ENCODE assay signal across 9 mouse cellular contexts in the genomic region with DNA sequence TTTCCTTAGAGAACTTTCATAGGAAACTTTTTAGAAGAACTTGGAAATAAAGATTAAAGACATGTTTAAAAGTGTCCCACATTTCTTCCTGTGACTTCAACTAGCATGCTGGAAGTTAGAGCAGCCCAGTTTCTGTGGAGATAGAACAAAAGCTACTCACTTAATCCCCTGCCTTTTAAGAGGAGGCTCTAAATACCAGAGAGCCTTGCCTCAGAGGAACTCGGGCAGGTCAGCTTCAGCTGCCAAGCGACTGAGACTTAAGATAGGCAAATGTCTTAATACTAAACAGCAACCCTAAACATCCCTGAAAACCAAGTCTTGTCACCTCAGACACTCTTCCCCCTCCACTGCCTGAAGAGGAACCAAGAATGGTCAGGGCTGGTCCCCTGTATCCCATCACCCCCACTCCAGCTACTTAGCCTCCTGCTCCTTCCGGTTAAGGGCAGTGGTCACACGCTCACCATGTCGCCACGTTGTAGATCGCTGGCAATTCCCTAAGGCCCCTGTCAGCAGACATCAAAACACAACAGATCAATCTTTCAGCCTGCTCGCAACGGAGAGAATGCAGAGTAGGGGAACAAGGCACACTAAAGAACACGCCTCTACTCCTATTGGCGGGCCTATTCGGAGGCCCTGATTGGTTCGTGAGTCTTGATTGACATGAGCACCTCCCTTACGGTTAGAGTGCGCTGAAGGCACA. TPM values are rescaled to one million over a fixed set of nuclear protein-coding genes. Genes with fewer than 3 reads are reported as not detected.
DNase-seq lines count a peak whose midpoint lies in the region; ATAC-seq and TF ChIP-seq lines count a peak whose summit lies in the region.
"Not testable (repeated sequence)": the region's sequence is repeated elsewhere in the genome, so short reads cannot be mapped to it uniquely, and the experiment has no call there.
"Had no signal": no experiment of that assay in that cellular context is flagged by ENCODE, and none has a peak within 500 bp of the region (broad histone marks: within the 10 kb centered on the region; RNA-seq: fewer than 3 reads in every experiment).

6720489N17Rik (minus strand) TSS at position 606 of the 700 bp plus-strand sequence.

- not testable (repeated sequence) for TF ChIP-seq POLR2A in bone marrow macrophage, adult 2 months (IDR thresholded peaks at IDR 0.05; ENCODE audit: borderline replicate concordance, low read depth, low read length); heart, adult 2 months (IDR thresholded peaks at IDR 0.05; ENCODE audit: insufficient read depth, low read depth, low read length); kidney, adult 2 months (IDR thresholded peaks at IDR 0.05; ENCODE audit: low read depth, low read length)

- WGBS in embryonic facial prominence, embryonic 15.5 days = under 1% methylated on average over 15 of the region's 15 CpGs
- WGBS in heart, adult 2 months = 1% methylated on average over 15 of the region's 15 CpGs
- 2% methylated on average over 15 of the region's 15 CpGs for WGBS in kidney, adult 2 months
- WGBS in limb, embryonic 12.5 days = under 1% methylated on average over 15 of the region's 15 CpGs
- WGBS in midbrain, embryonic 14.5 days = under 1% methylated on average over 15 of the region's 15 CpGs

- H3K36me3 ChIP-seq in embryonic facial prominence, embryonic 15.5 days; heart, adult 2 months (ENCODE audit: control insufficient read depth, insufficient read depth, low read length); kidney, adult 2 months (ENCODE audit: control insufficient read depth, insufficient read depth, low read length); limb, embryonic 12.5 days; midbrain, embryonic 14.5 days (ENCODE audit: control insufficient read depth, insufficient read depth, low read length): not testable (repeated sequence)

- H3K9ac ChIP-seq in embryonic facial prominence, embryonic 15.5 days = not testable (repeated sequence)
- peak within 1 kb of the TSS; percentile 66 for H3K9ac ChIP-seq in heart, adult 2 months (ENCODE audit: low read depth, low read length)
- H3K9ac ChIP-seq in limb, embryonic 12.5 days (replicated peaks) = peak within 1 kb of the TSS; percentile 52
- H3K9ac ChIP-seq in midbrain, embryonic 14.5 days (replicated peaks; ENCODE audit: low read length) = peak within 1 kb of the TSS; percentile 49; the same call in 1 of the 2 replicates

- TF ChIP-seq CTCF in bone marrow macrophage, adult 2 months (IDR thresholded peaks at IDR 0.05; ENCODE audit: low read depth, low read length); heart, adult 2 months (IDR thresholded peaks at IDR 0.05); kidney, adult 2 months (conservative IDR thresholded peaks at IDR 0.05; ENCODE audit: insufficient read depth, insufficient read length, low read depth, low read length): not testable (repeated sequence)

- not testable (repeated sequence) for H3K79me2 ChIP-seq in heart, adult 2 months (replicated peaks; ENCODE audit: control insufficient read depth, insufficient read depth, low read length)

- not testable (repeated sequence) for H3K4me1 ChIP-seq in bone marrow macrophage, adult 2 months (ENCODE audit: control insufficient read depth, insufficient read depth, low read length); embryonic facial prominence, embryonic 15.5 days; heart, adult 2 months (ENCODE audit: control insufficient read depth, insufficient read depth, low read length); kidney, adult 2 months (ENCODE audit: control insufficient read depth, insufficient read depth, low read length); limb, embryonic 12.5 days (replicated peaks); midbrain, embryonic 14.5 days (ENCODE audit: control insufficient read depth, insufficient read depth, low read length)

- peak within 1 kb of the TSS; percentile 52 for H3K4me2 ChIP-seq in embryonic facial prominence, embryonic 15.5 days (replicated peaks)
- peak within 1 kb of the TSS; percentile 54 for H3K4me2 ChIP-seq in limb, embryonic 12.5 days
- peak within 1 kb of the TSS; percentile 52 for H3K4me2 ChIP-seq in midbrain, embryonic 14.5 days (ENCODE audit: low read length)

- not testable (repeated sequence) for H3K27me3 ChIP-seq in embryonic facial prominence, embryonic 15.5 days; heart, adult 2 months (ENCODE audit: control insufficient read depth, insufficient read depth, low read length); kidney, adult 2 months (replicated peaks; ENCODE audit: control insufficient read depth, insufficient read depth, low read length); limb, embryonic 12.5 days; midbrain, embryonic 14.5 days (ENCODE audit: control insufficient read depth, insufficient read depth, low read length)

- H3K9me3 ChIP-seq in embryonic facial prominence, embryonic 15.5 days (replicated peaks); limb, embryonic 12.5 days; midbrain, embryonic 14.5 days (ENCODE audit: control insufficient read depth, low read length): not testable (repeated sequence)

- DNase-seq in 416B (ENCODE audit: low read depth) = peak; percentile 91
- peak; percentile 78 to 86 for DNase-seq in heart, adult 2 months
- peak; percentile 88 for DNase-seq in kidney, adult 2 months
- peak; percentile 92 for DNase-seq in midbrain, embryonic 14.5 days
- DNase-seq in spleen, adult 12 weeks (ENCODE audit: low spot score) = peak; percentile 65

- not testable (repeated sequence) for H3K27ac ChIP-seq in bone marrow macrophage, adult 2 months (ENCODE audit: insufficient read depth, low read depth, low read length); embryonic facial prominence, embryonic 15.5 days (replicated peaks); heart, adult 2 months; kidney, adult 2 months (ENCODE audit: insufficient read depth, low read depth, low read length); limb, embryonic 12.5 days; midbrain, embryonic 14.5 days (replicated peaks; ENCODE audit: low read depth, low read length)

- peak within 1 kb of the TSS; percentile 67 for H3K4me3 ChIP-seq in bone marrow macrophage, adult 2 months (ENCODE audit: insufficient read depth, low read length)
- H3K4me3 ChIP-seq in embryonic facial prominence, embryonic 15.5 days (replicated peaks) = peak within 1 kb of the TSS; percentile 53
- H3K4me3 ChIP-seq in heart, adult 2 months = peak within 1 kb of the TSS; percentile 43
- H3K4me3 ChIP-seq in kidney, adult 2 months (ENCODE audit: insufficient read depth, low read depth, low read length) = peak within 1 kb of the TSS; percentile 92
- peak within 1 kb of the TSS; percentile 51 for H3K4me3 ChIP-seq in limb, embryonic 12.5 days (replicated peaks)
- H3K4me3 ChIP-seq in midbrain, embryonic 14.5 days (replicated peaks; ENCODE audit: low read depth, low read length) = peak within 1 kb of the TSS; percentile 44

- TF ChIP-seq EP300 in heart, adult 2 months (IDR thresholded peaks at IDR 0.05; ENCODE audit: insufficient read depth, low read depth, low read length) = not testable (repeated sequence)

- peak; percentile 97 for ATAC-seq in embryonic facial prominence, embryonic 15.5 days (ENCODE audit: insufficient number of reproducible peaks, low FRiP score, low TSS enrichment, low read depth)
- ATAC-seq in limb, embryonic 12.5 days (ENCODE audit: insufficient number of reproducible peaks, insufficient read depth, low FRiP score, low TSS enrichment, low read depth) = peak; percentile 99
- peak; percentile 100 for ATAC-seq in midbrain, embryonic 14.5 days (ENCODE audit: low FRiP score, low TSS enrichment)

- intact Hi-C loops in heart, adult 2 months (cut with DNase I) = loop anchor here (5.0 kb wide), 1 partner anchor 134 kb away; no protein-coding TSS in a partner anchor

RNA-seq across cellular contexts. Expression of gene 6720489N17Rik, which starts in this region (rescaled TPM):
- 3.7 and 8.1 TPM in 2 replicates for polyA plus RNA-seq in bone marrow macrophage, adult 2 months (2012; ENCODE audit: insufficient read depth, insufficient read length, missing spikeins)
- polyA plus RNA-seq in embryonic facial prominence, embryonic 15.5 days (2015; fragmentation: Nextera tagmentation; extraction: Ambion mirVana) = 11.9 and 13.0 TPM in 2 replicates
- total RNA-seq in heart, adult 2 months (2021) = 1 to 10 TPM in 1 of 2 experiments, under 1 TPM in 1; 0.84 to 1.2 TPM
- 0.14 and 0.44 TPM in 2 replicates for polyA plus RNA-seq in heart, adult 2 months (2012; rRNA removed)
- polyA plus RNA-seq in kidney, adult 2 months (2012; rRNA removed) = 0.30 and 0.81 TPM in 2 replicates
- polyA plus RNA-seq in limb, embryonic 12.5 days (2016; fragmentation: Nextera tagmentation; extraction: Ambion mirVana) = 15.0 and 16.8 TPM in 2 replicates
- 12.0 and 12.2 TPM in 2 replicates for polyA plus RNA-seq in midbrain, embryonic 14.5 days (2014; fragmentation: Nextera tagmentation; extraction: Ambion mirVana)
- polyA plus RNA-seq: G1E had no signal

Comparison
In these comparisons a context has a peak if more than half of its experiments do, and no peak if none do; other contexts are left out.
1. Peak in DNase-seq and H3K4me3 ChIP-seq in kidney, adult 2 months; RNA of the gene not detected or under 1 TPM.